Mouse (Mus musculus) embryonic stem cell, embryonic (primary cell): ENCODE measurements around the gene Als2.

Source experiments
- CTCF ChIA-PET, 4 experiments: fragments of 300-600 bp in 2 of 4; fragments of 350-600 bp in 2 of 4; sonication (Branson Sonifier 250); formaldehyde crosslinking; loops; one replicate each; lab custom pipeline; 2022; ENCODE audit warnings: inconsistent platforms in 2 of 4; lab: Charles Lee
- POLR2A ChIA-PET, 4 experiments: fragments of 300-600 bp in 2 of 4; fragments of 350-600 bp in 2 of 4; sonication (Branson Sonifier 250); formaldehyde crosslinking; loops; one replicate each; lab custom pipeline; 2022; ENCODE audit warnings: antibody characterized with exemption in 4 of 4, inconsistent platforms in 1 of 4; lab: Charles Lee

Als2 gene

GRCm38 (mm10) chr1:59185410-59185809 lies 51.6 kb downstream of the Als2 start:
- POLR2A ChIA-PET, result interaction anchor here in 1 of 4 experiments (1.7 kb wide), 1 partner anchor 21 kb away, joined by 3 read pairs; no protein-coding TSS in a partner anchor
- CTCF ChIA-PET, result no interaction called here

GRCm38 (mm10) chr1:59183045-59183444 lies 54.0 kb downstream of the Als2 start:
- POLR2A ChIA-PET, result interaction anchor here in 2 of 4 experiments (0.9 to 1.5 kb wide), 2 partner anchors 54 to 244 kb away, joined by 3 to 4 read pairs; partner anchors contain the start of gene Als2 (in 1 of the 2)

GRCm38 (mm10) chr1:59182373-59182772 lies 54.7 kb downstream of the Als2 start:
- ChIA-PET POLR2A (interaction anchor here in 1 of 4 experiments (1.5 kb wide), 1 partner anchor 55 kb away, joined by 4 read pairs; the partner anchor contains the start of gene Als2), CTCF (no interaction called here)

More at GRCm38 (mm10) chr1:59183045-59183444, 54.0 kb downstream of the Als2 start:
- CTCF ChIA-PET, result no interaction called here

GRCm38 (mm10) chr1:59180003-59180402 lies 57.0 kb downstream of the Als2 start:
- ChIA-PET CTCF (no interaction called here), POLR2A (no interaction called here)

GRCm38 (mm10) chr1:59178401-59178800 lies 58.6 kb downstream of the Als2 start:
- ChIA-PET CTCF (interaction anchor here in 2 of 4 experiments (0.5 to 1.3 kb wide), 2 partner anchors 59 to 206 kb away, joined by 3 to 4 read pairs; no protein-coding TSS in a partner anchor), POLR2A (interaction anchor here in 2 of 4 experiments (1.2 to 2.6 kb wide), 2 partner anchors 9 to 58 kb away, joined by 3 to 8 read pairs; partner anchors contain the start of gene Als2 (in 1 of the 2))

GRCm38 (mm10) chr1:59174514-59175373 lies 62.3 kb downstream of the Als2 start:
- ChIA-PET CTCF (interaction anchor here in 1 of 4 experiments (0.6 kb wide), 2 partner anchors 112 to 434 kb away, joined by 3 read pairs; no protein-coding TSS in a partner anchor), POLR2A (interaction anchor here in 1 of 4 experiments (0.7 to 1.2 kb wide), 2 partner anchors 13 to 20 kb away, joined by 3 read pairs; no protein-coding TSS in a partner anchor)

GRCm38 (mm10) chr1:59173023-59173422 lies 64.0 kb downstream of the Als2 start:
- ChIA-PET POLR2A (interaction anchor here in 1 of 4 experiments (0.6 kb wide), 1 partner anchor 271 kb away, joined by 3 read pairs; no protein-coding TSS in a partner anchor), CTCF (no interaction called here)

- ChIA-PET POLR2A (interaction anchor here in 1 of 4 experiments (0.6 kb wide), 1 partner anchor 513 kb away, joined by 3 read pairs; no protein-coding TSS in a partner anchor), CTCF (no interaction called here)
Observed at GRCm38 (mm10) chr1:59171875-59172274, 65.2 kb downstream of the Als2 start.

- ChIA-PET POLR2A (interaction anchor here in 2 of 4 experiments (0.6 to 0.7 kb wide), 2 partner anchors 46 to 747 kb away, joined by 3 to 4 read pairs; no protein-coding TSS in a partner anchor), CTCF (no interaction called here)
Observed at GRCm38 (mm10) chr1:59170290-59170689, 66.7 kb downstream of the Als2 start.

GRCm38 (mm10) chr1:59169586-59169985 lies 67.4 kb downstream of the Als2 start:
- CTCF ChIA-PET, result no interaction called here
- POLR2A ChIA-PET, result no interaction called here

- POLR2A ChIA-PET, result no interaction called here
- CTCF ChIA-PET, result no interaction called here
Observed at GRCm38 (mm10) chr1:59168556-59168955, 68.5 kb downstream of the Als2 start.

GRCm38 (mm10) chr1:59167654-59168425 lies 69.2 kb downstream of the Als2 start:
- CTCF ChIA-PET, result no interaction called here
- POLR2A ChIA-PET, result no interaction called here

- POLR2A ChIA-PET, result interaction anchor here in 1 of 4 experiments (0.7 kb wide), 1 partner anchor 974 kb away, joined by 3 read pairs; no protein-coding TSS in a partner anchor
Observed at GRCm38 (mm10) chr1:59166232-59166905, 70.7 kb downstream of the Als2 start.

GRCm38 (mm10) chr1:59163918-59164317 lies 73.1 kb downstream of the Als2 start:
- ChIA-PET POLR2A (interaction anchor here in 2 of 4 experiments (1.0 to 2.5 kb wide), 4 partner anchors 13 to 73 kb away, joined by 3 to 6 read pairs (median 4); partner anchors contain the start of gene Als2 (in 1 of the 2)), CTCF (no interaction called here)

More at GRCm38 (mm10) chr1:59166232-59166905, 70.7 kb downstream of the Als2 start:
- CTCF ChIA-PET, result interaction anchor here in 1 of 4 experiments (0.7 kb wide), 1 partner anchor 424 kb away, joined by 3 read pairs; no protein-coding TSS in a partner anchor

- CTCF ChIA-PET, result interaction anchor here in 1 of 4 experiments (0.6 kb wide), 1 partner anchor 200 kb away, joined by 3 read pairs; no protein-coding TSS in a partner anchor
- POLR2A ChIA-PET, result interaction anchor here in 2 of 4 experiments (0.8 to 2.5 kb wide), 6 partner anchors 12 to 451 kb away, joined by 3 to 6 read pairs (median 4); partner anchors contain the start of gene Als2 (in 2 of the 2)
Observed at GRCm38 (mm10) chr1:59163030-59163461, 74.0 kb downstream of the Als2 start, which contains the start of gene Mpp4. Gene Mpp4 (minus strand): TSS chr1:59163389.

GRCm38 (mm10) chr1:59162309-59163024 lies 74.6 kb downstream of the Als2 start:
- POLR2A ChIA-PET, result interaction anchor here in 2 of 4 experiments (0.7 to 2.5 kb wide), 6 partner anchors 13 to 451 kb away, joined by 3 to 6 read pairs (median 4); partner anchors contain the start of gene Als2 (in 2 of the 2)
- CTCF ChIA-PET, result interaction anchor here in 2 of 4 experiments (0.6 to 1.1 kb wide), 2 partner anchors 12 to 200 kb away, joined by 3 to 5 read pairs; no protein-coding TSS in a partner anchor
